Mouse (Mus musculus) adipocyte (in vitro differentiated cells): Measurements from ENCODE around the gene Adgrl2.

ENCODE experiments used
- DNase-seq: peaks from one replicate; pipeline ENCODE4 v3.0.0-alpha.2; 2016; ENCODE audit warnings: low spot score

Gene Adgrl2

GRCm38 (mm10) chr3:148921966-148922587 lies 68.3 kb downstream of the Adgrl2 start:
- no peak for DNase-seq

- DNase-seq = no peak
These were observed 69.5 kb downstream of the Adgrl2 start for GRCm38 (mm10) chr3:148920881-148921280.

- DNase-seq = no peak
These were observed 71.9 kb downstream of the Adgrl2 start for GRCm38 (mm10) chr3:148918425-148918824.

GRCm38 (mm10) chr3:148917837-148918236 lies 72.5 kb downstream of the Adgrl2 start:
- no peak for DNase-seq

- DNase-seq = no peak
These were observed 74.1 kb downstream of the Adgrl2 start for GRCm38 (mm10) chr3:148916226-148916625.

- no peak for DNase-seq
These were observed 77.2 kb downstream of the Adgrl2 start for GRCm38 (mm10) chr3:148912944-148913684.

GRCm38 (mm10) chr3:148912536-148912935 lies 77.8 kb downstream of the Adgrl2 start:
- DNase-seq = no peak

- no peak for DNase-seq
These were observed 82.5 kb downstream of the Adgrl2 start for GRCm38 (mm10) chr3:148907873-148908272.

- no peak for DNase-seq
These were observed 83.2 kb downstream of the Adgrl2 start for GRCm38 (mm10) chr3:148907024-148907778.

- DNase-seq = no peak
These were observed 84.2 kb downstream of the Adgrl2 start for GRCm38 (mm10) chr3:148905906-148906779.

GRCm38 (mm10) chr3:148905435-148905834 lies 84.9 kb downstream of the Adgrl2 start:
- no peak for DNase-seq

- no peak for DNase-seq
These were observed 90.5 kb downstream of the Adgrl2 start for GRCm38 (mm10) chr3:148899857-148900256.

GRCm38 (mm10) chr3:148899416-148899815 lies 90.9 kb downstream of the Adgrl2 start:
- no peak for DNase-seq

GRCm38 (mm10) chr3:148898535-148899250 lies 91.7 kb downstream of the Adgrl2 start:
- DNase-seq = no peak

- no peak for DNase-seq
These were observed 94.1 kb downstream of the Adgrl2 start for GRCm38 (mm10) chr3:148896281-148896680.

GRCm38 (mm10) chr3:148895396-148896109 lies 94.8 kb downstream of the Adgrl2 start:
- no peak for DNase-seq

GRCm38 (mm10) chr3:148894867-148895266 lies 95.5 kb downstream of the Adgrl2 start:
- no peak for DNase-seq

- no peak for DNase-seq
These were observed 102.5 kb downstream of the Adgrl2 start for GRCm38 (mm10) chr3:148887902-148888301.

GRCm38 (mm10) chr3:148886956-148887355 lies 103.4 kb downstream of the Adgrl2 start:
- no peak for DNase-seq

GRCm38 (mm10) chr3:148885980-148886668 lies 104.2 kb downstream of the Adgrl2 start:
- no peak for DNase-seq
